Mouse (Mus musculus) ovary, postnatal 14 days (tissue): ENCODE data around the gene Txn2.
A peak's percentile ranks its signal among the peaks of the same experiment; 100 is the strongest.

Experiments used
- DNase-seq: peaks from one replicate; pipeline ENCODE4 v3.0.0; 2022; ENCODE audit warnings: low spot score

The Txn2 gene

GRCm38 (mm10) chr15:77933770-77934169 lies 5.0 kb upstream of the Txn2 start:
- DNase-seq = peak; percentile 100

- DNase-seq = no peak
Observed at GRCm38 (mm10) chr15:77933222-77933621, 4.4 kb upstream of the Txn2 start.

- no peak for DNase-seq
Observed at GRCm38 (mm10) chr15:77931689-77932016, 2.8 kb upstream of the Txn2 start.

- no peak for DNase-seq
Observed at GRCm38 (mm10) chr15:77930986-77931688, 2.3 kb upstream of the Txn2 start.

- DNase-seq = no peak
Observed at GRCm38 (mm10) chr15:77929804-77930203, 998 bp upstream of the Txn2 start.

- no peak for DNase-seq
Observed at GRCm38 (mm10) chr15:77928091-77928490, 715 bp downstream of the Txn2 start.

- DNase-seq = no peak
Observed at GRCm38 (mm10) chr15:77926921-77927320, 1.9 kb downstream of the Txn2 start.

GRCm38 (mm10) chr15:77925195-77925594 lies 3.6 kb downstream of the Txn2 start:
- no peak for DNase-seq

- no peak for DNase-seq
Observed at GRCm38 (mm10) chr15:77923267-77924035, 5.4 kb downstream of the Txn2 start.

GRCm38 (mm10) chr15:77922710-77923109 lies 6.1 kb downstream of the Txn2 start:
- no peak for DNase-seq

GRCm38 (mm10) chr15:77921636-77922035 lies 7.2 kb downstream of the Txn2 start:
- no peak for DNase-seq

GRCm38 (mm10) chr15:77920511-77921462 lies 8.0 kb downstream of the Txn2 start:
- no peak for DNase-seq

GRCm38 (mm10) chr15:77919441-77919840 lies 9.4 kb downstream of the Txn2 start:
- no peak for DNase-seq

GRCm38 (mm10) chr15:77916851-77917544 lies 11.8 kb downstream of the Txn2 start:
- peak; percentile 92 for DNase-seq

GRCm38 (mm10) chr15:77915287-77915686 lies 13.5 kb downstream of the Txn2 start:
- DNase-seq = no peak

- no peak for DNase-seq
Observed at GRCm38 (mm10) chr15:77914507-77914906, 14.3 kb downstream of the Txn2 start.

GRCm38 (mm10) chr15:77913054-77913453 lies 15.8 kb downstream of the Txn2 start:
- no peak for DNase-seq

GRCm38 (mm10) chr15:77912585-77912984 lies 16.2 kb downstream of the Txn2 start:
- no peak for DNase-seq

GRCm38 (mm10) chr15:77912048-77912447 lies 16.8 kb downstream of the Txn2 start:
- no peak for DNase-seq

- no peak for DNase-seq
Observed at GRCm38 (mm10) chr15:77911065-77911464, 17.7 kb downstream of the Txn2 start.

GRCm38 (mm10) chr15:77907646-77908518 lies 20.9 kb downstream of the Txn2 start:
- no peak for DNase-seq
